Mouse (Mus musculus): ENCODE measurements around the gene Gale. TPM values are rescaled to one million over a fixed set of nuclear protein-coding genes. Genes with fewer than 3 reads are reported as not detected.

Gene Gale
- polyA plus RNA-seq, 1 experiment from 2014 or later: 24.5 TPM

DNA sequence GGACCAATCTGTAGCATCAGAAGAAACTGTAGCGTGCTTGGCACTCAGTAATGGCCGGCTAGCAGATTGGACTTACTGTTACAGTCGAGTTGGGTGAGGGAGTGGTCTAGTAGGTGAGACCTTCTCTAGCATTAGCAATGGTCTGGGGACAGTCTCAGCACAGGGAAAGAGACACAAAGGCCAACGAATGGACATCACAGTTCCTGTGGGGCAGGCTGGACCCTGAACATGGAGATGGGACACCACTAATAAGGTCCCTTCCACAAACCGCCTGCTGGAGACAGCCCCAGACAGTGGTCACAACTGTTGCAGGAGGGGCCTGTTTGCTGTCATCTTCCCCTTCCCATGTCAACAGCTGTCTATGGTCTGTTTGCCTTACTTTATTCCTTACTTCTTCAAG, 1.8 kb upstream of the Gale start:
- no peak for ATAC-seq (replicated peaks; ENCODE audit: extremely low read depth, insufficient read depth, low FRiP score)
- Histone ChIP-seq H3K4me1 (ENCODE audit: control insufficient read depth, insufficient read depth, low read length) (peaks cover 19% of the 10 kb centered on the region), H3K36me3 (ENCODE audit: control insufficient read depth, insufficient read depth) (peaks cover 14% of the 10 kb centered on the region), H3K9me3 (replicated peaks; ENCODE audit: control insufficient read depth, low read length) (no peaks in the 10 kb centered on the region), H3K9ac (ENCODE audit: low read length) (no peak overlapping the region), H3K27ac (ENCODE audit: low read length) (no peak overlapping the region), H3K4me3 (ENCODE audit: low read length) (no peak overlapping the region), H3K27me3 (ENCODE audit: control insufficient read depth, insufficient read depth, low read length) (no peaks in the 10 kb centered on the region), H3K4me2 (ENCODE audit: low read depth, low read length) (no peak overlapping the region)
- WGBS: 82% methylated on average over 5 of the region's 5 CpGs

GRCm38 (mm10) chr4:135962198-135962597, 1.3 kb upstream of the Gale start:
- no peak overlapping the region for H3K27ac ChIP-seq (ENCODE audit: low read length)
- 85% methylated on average over 7 of the region's 7 CpGs for WGBS
- no peak for ATAC-seq (replicated peaks; ENCODE audit: extremely low read depth, insufficient read depth, low FRiP score)
- peaks cover 16% of the 10 kb centered on the region for H3K36me3 ChIP-seq (ENCODE audit: control insufficient read depth, insufficient read depth)
- no peak overlapping the region for H3K9ac ChIP-seq (ENCODE audit: low read length)
- no peaks in the 10 kb centered on the region for H3K9me3 ChIP-seq (replicated peaks; ENCODE audit: control insufficient read depth, low read length)
- no peak overlapping the region for H3K4me2 ChIP-seq (ENCODE audit: low read depth, low read length)
- H3K4me1 ChIP-seq (ENCODE audit: control insufficient read depth, insufficient read depth, low read length): peaks cover 19% of the 10 kb centered on the region
- no peak overlapping the region for H3K4me3 ChIP-seq (ENCODE audit: low read length)
- no peaks in the 10 kb centered on the region for H3K27me3 ChIP-seq (ENCODE audit: control insufficient read depth, insufficient read depth, low read length)

DNA sequence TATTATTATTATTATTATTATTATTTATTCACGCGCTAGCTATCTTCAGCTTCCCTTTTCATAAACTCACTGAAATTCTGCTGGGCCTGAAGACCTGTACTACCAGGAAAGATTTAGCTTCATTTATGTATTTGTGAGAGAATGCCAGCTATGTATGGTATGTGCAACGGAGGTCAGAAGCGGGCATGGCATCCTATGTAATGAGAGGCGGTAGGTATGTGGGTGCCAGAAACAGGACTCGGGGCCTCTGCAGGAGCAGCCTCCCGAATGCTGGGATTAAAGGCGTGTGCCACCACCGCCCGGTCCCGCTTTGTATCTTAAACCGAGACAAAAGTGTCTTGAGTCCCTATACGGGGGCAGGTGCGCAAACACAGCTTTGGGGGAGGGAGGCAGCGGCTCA, 581 bp upstream of the Gale start:
- H3K4me1 ChIP-seq (ENCODE audit: control insufficient read depth, insufficient read depth, low read length): peaks cover 19% of the 10 kb centered on the region
- peak overlapping the region; percentile 91 for H3K4me2 ChIP-seq (ENCODE audit: low read depth, low read length)
- 0 out of 2 replicates have a peak, but pooled peaks have one; percentile 10 for ATAC-seq (replicated peaks; ENCODE audit: extremely low read depth, insufficient read depth, low FRiP score)
- peak overlapping the region; percentile 92 for H3K27ac ChIP-seq (ENCODE audit: low read length)
- 6% methylated on average over 15 of the region's 15 CpGs for WGBS
- H3K27me3 ChIP-seq (ENCODE audit: control insufficient read depth, insufficient read depth, low read length): no peaks in the 10 kb centered on the region
- no peaks in the 10 kb centered on the region for H3K9me3 ChIP-seq (replicated peaks; ENCODE audit: control insufficient read depth, low read length)
- peak overlapping the region; percentile 95 for H3K9ac ChIP-seq (ENCODE audit: low read length)
- peaks cover 20% of the 10 kb centered on the region for H3K36me3 ChIP-seq (ENCODE audit: control insufficient read depth, insufficient read depth)
- peak overlapping the region; percentile 66 for H3K4me3 ChIP-seq (ENCODE audit: low read length)

- WGBS: 2% methylated on average over 12 of the region's 12 CpGs
- Histone ChIP-seq H3K9ac (ENCODE audit: low read length) (peak overlapping the region; percentile 85), H3K27me3 (ENCODE audit: control insufficient read depth, insufficient read depth, low read length) (no peaks in the 10 kb centered on the region), H3K4me2 (ENCODE audit: low read depth, low read length) (peak overlapping the region; percentile 98), H3K36me3 (ENCODE audit: control insufficient read depth, insufficient read depth) (peaks cover 31% of the 10 kb centered on the region), H3K4me1 (ENCODE audit: control insufficient read depth, insufficient read depth, low read length) (peaks cover 19% of the 10 kb centered on the region), H3K4me3 (ENCODE audit: low read length) (peak overlapping the region; percentile 66), H3K9me3 (replicated peaks; ENCODE audit: control insufficient read depth, low read length) (no peaks in the 10 kb centered on the region), H3K27ac (ENCODE audit: low read length) (peak overlapping the region; percentile 46)
- no peak for ATAC-seq (replicated peaks; ENCODE audit: extremely low read depth, insufficient read depth, low FRiP score)
These were observed 899 bp downstream of the Gale start for GRCm38 (mm10) chr4:135964426-135964825.

DNA sequence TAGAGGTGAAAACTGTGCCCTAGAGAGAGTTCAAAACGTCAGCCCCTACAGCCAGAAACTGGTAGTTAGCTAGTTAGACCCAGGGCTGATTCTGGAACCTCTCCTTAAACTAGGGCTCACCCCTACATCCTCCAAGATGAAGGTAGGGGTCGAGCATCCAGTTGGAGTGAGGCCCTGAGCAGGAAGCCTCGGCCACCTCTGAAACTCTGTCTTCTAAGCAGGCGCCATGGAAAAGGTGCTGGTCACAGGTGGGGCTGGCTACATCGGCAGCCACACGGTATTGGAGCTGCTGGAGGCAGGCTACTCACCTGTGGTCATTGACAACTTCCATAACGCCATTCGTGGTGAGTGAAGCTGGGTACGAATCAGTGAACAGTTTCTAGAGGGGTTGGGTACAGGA, 1.6 kb downstream of the Gale start:
- Histone ChIP-seq H3K27ac (ENCODE audit: low read length) (no peak overlapping the region), H3K4me2 (ENCODE audit: low read depth, low read length) (peak overlapping the region; percentile 98; the same call in 1 of the 2 replicates), H3K4me3 (ENCODE audit: low read length) (no peak overlapping the region), H3K4me1 (ENCODE audit: control insufficient read depth, insufficient read depth, low read length) (peaks cover 19% of the 10 kb centered on the region), H3K9me3 (replicated peaks; ENCODE audit: control insufficient read depth, low read length) (no peaks in the 10 kb centered on the region), H3K27me3 (ENCODE audit: control insufficient read depth, insufficient read depth, low read length) (no peaks in the 10 kb centered on the region), H3K36me3 (ENCODE audit: control insufficient read depth, insufficient read depth) (peaks cover 32% of the 10 kb centered on the region), H3K9ac (ENCODE audit: low read length) (peak overlapping the region; percentile 85; the same call in 1 of the 2 replicates)
- WGBS: 74% methylated on average over 9 of the region's 9 CpGs
- ATAC-seq (replicated peaks; ENCODE audit: extremely low read depth, insufficient read depth, low FRiP score): no peak

GRCm38 (mm10) chr4:135966283-135966682, 2.8 kb downstream of the Gale start:
- H3K4me1 ChIP-seq (ENCODE audit: control insufficient read depth, insufficient read depth, low read length): peaks cover 20% of the 10 kb centered on the region
- WGBS: 90% methylated on average over 16 of the region's 16 CpGs

DNA sequence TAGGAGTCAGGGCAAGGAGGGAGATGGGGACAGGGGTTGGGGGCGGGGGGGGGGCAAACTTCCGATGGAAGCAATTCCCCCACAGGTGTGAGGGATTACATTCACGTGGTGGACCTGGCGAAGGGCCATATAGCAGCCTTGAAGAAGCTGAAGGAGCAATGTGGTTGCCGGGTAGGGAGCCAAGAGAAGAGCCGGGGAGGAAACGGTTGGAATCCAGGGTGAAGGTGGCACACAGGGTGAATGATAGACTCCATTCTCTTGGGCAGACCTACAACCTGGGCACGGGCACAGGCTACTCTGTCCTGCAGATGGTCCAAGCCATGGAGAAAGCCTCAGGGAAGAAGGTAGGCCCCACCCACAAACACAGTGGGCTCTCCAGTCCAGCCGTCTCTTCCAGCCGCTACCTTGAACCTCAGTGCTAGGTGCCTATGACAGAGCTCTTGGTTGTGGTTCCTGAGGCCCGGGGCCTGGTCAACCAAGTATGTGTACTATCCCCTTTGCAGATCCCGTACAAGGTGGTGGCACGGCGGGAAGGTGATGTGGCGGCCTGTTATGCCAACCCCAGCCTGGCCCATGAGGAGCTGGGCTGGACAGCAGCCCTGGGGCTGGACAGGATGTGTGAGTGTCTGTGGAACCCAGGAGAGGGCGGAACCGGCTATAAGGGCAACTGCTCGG, 3.7 kb downstream of the Gale start:
- peaks cover 34% of the 10 kb centered on the region for H3K36me3 ChIP-seq (ENCODE audit: control insufficient read depth, insufficient read depth)
- no peak overlapping the region for H3K4me3 ChIP-seq (ENCODE audit: low read length)
- whole genome bisulfite sequencing: 89% methylated on average over 18 of the region's 18 CpGs
- H3K4me1 ChIP-seq (ENCODE audit: control insufficient read depth, insufficient read depth, low read length): peaks cover 28% of the 10 kb centered on the region
- no peaks in the 10 kb centered on the region for H3K9me3 ChIP-seq (replicated peaks; ENCODE audit: control insufficient read depth, low read length)
- no peaks in the 10 kb centered on the region for H3K27me3 ChIP-seq (ENCODE audit: control insufficient read depth, insufficient read depth, low read length)
- H3K27ac ChIP-seq (ENCODE audit: low read length): no peak overlapping the region
- H3K9ac ChIP-seq (ENCODE audit: low read length): no peak overlapping the region
- no peak for ATAC-seq (replicated peaks; ENCODE audit: extremely low read depth, insufficient read depth, low FRiP score)
- no peak overlapping the region for H3K4me2 ChIP-seq (ENCODE audit: low read depth, low read length)

More at GRCm38 (mm10) chr4:135966283-135966682, 2.8 kb downstream of the Gale start:
- Histone ChIP-seq H3K27me3 (ENCODE audit: control insufficient read depth, insufficient read depth, low read length) (no peaks in the 10 kb centered on the region), H3K9ac (ENCODE audit: low read length) (no peak overlapping the region), H3K27ac (ENCODE audit: low read length) (no peak overlapping the region), H3K4me3 (ENCODE audit: low read length) (no peak overlapping the region), H3K4me2 (ENCODE audit: low read depth, low read length) (no peak overlapping the region), H3K9me3 (replicated peaks; ENCODE audit: control insufficient read depth, low read length) (no peaks in the 10 kb centered on the region), H3K36me3 (ENCODE audit: control insufficient read depth, insufficient read depth) (peaks cover 34% of the 10 kb centered on the region)
- no peak for ATAC-seq (replicated peaks; ENCODE audit: extremely low read depth, insufficient read depth, low FRiP score)

DNA sequence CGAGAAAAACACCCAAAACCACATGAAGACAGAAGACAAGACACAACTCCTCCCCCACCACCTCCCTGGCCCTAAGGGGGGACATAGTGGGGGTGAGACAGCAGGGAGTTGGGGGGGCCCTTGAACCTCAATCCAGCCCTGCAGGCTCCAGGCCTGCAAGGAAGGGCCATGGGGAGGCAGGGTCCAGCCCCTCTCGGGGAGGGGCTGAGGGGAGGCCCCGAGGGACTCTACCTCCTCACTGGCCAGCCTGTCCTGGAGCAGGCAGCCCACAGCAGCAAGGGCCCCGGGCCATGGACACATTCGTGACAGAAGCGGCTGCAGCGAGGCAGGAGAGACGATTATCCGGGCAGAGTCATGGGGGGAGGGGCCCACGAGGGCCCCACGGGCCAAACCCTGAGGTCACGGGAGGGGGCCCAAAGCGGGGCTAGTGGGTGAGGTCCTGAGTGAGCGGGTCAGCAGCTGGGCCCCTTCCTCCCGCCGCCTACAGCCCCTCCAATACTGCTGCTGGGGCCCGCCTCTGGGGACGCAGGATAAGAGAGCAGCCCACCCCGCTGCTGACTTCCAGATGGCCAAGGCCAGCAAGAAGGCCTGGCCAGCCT, 4.8 kb downstream of the Gale start:
- 73% methylated on average over 18 of the region's 19 CpGs for WGBS
- ATAC-seq (replicated peaks; ENCODE audit: extremely low read depth, insufficient read depth, low FRiP score): no peak
- Histone ChIP-seq H3K4me2 (ENCODE audit: low read depth, low read length) (no peak overlapping the region), H3K36me3 (ENCODE audit: control insufficient read depth, insufficient read depth) (peaks cover 34% of the 10 kb centered on the region), H3K9ac (ENCODE audit: low read length) (no peak overlapping the region), H3K9me3 (replicated peaks; ENCODE audit: control insufficient read depth, low read length) (no peaks in the 10 kb centered on the region), H3K27me3 (ENCODE audit: control insufficient read depth, insufficient read depth, low read length) (no peaks in the 10 kb centered on the region), H3K4me3 (ENCODE audit: low read length) (no peak overlapping the region), H3K4me1 (ENCODE audit: control insufficient read depth, insufficient read depth, low read length) (peaks cover 25% of the 10 kb centered on the region), H3K27ac (ENCODE audit: low read length) (no peak overlapping the region)

- WGBS: 83% methylated on average over 13 of the region's 13 CpGs
- H3K4me3 ChIP-seq (ENCODE audit: low read length): no peak overlapping the region
These were observed 5.7 kb downstream of the Gale start for GRCm38 (mm10) chr4:135969070-135969750.

More at GRCm38 (mm10) chr4:135969070-135969750, 5.7 kb downstream of the Gale start:
- no peak for ATAC-seq (replicated peaks; ENCODE audit: extremely low read depth, insufficient read depth, low FRiP score)
- H3K4me2 ChIP-seq (ENCODE audit: low read depth, low read length): no peak overlapping the region
- H3K4me1 ChIP-seq (ENCODE audit: control insufficient read depth, insufficient read depth, low read length): peaks cover 23% of the 10 kb centered on the region
- no peak overlapping the region for H3K27ac ChIP-seq (ENCODE audit: low read length)
- no peaks in the 10 kb centered on the region for H3K9me3 ChIP-seq (replicated peaks; ENCODE audit: control insufficient read depth, low read length)
- H3K36me3 ChIP-seq (ENCODE audit: control insufficient read depth, insufficient read depth): peaks cover 34% of the 10 kb centered on the region
- H3K27me3 ChIP-seq (ENCODE audit: control insufficient read depth, insufficient read depth, low read length): no peaks in the 10 kb centered on the region
- no peak overlapping the region for H3K9ac ChIP-seq (ENCODE audit: low read length)

Data from heart, embryonic 16.5 days (tissue).